Mouse (Mus musculus) gastrocnemius, postnatal 14 days (tissue): ENCODE data around the gene Tmem81. TPM values are rescaled to one million over a fixed set of nuclear protein-coding genes. Genes with fewer than 3 reads are reported as not detected.

Experiments
- DNase-seq: peaks from one replicate; pipeline ENCODE4 v3.0.0; 2021; ENCODE audit warnings: mixed read lengths
- intact Hi-C: fragments of 180-260 bp; cut with DNase I; formaldehyde crosslinking; loops from one replicate; pipeline ENCODE4 v1.15.1; 2025; ENCODE audit warnings: low total_unique reads
- total RNA-seq, 2 experiments: library from RNA; stranded (reverse); gene quantifications; 2 replicates each; pipeline ENCODE4 v1.2.3; 2021

Tmem81 gene
- total RNA-seq, 2 experiments from 2014 or later, result 0.84 to 1.0 TPM

DNA sequence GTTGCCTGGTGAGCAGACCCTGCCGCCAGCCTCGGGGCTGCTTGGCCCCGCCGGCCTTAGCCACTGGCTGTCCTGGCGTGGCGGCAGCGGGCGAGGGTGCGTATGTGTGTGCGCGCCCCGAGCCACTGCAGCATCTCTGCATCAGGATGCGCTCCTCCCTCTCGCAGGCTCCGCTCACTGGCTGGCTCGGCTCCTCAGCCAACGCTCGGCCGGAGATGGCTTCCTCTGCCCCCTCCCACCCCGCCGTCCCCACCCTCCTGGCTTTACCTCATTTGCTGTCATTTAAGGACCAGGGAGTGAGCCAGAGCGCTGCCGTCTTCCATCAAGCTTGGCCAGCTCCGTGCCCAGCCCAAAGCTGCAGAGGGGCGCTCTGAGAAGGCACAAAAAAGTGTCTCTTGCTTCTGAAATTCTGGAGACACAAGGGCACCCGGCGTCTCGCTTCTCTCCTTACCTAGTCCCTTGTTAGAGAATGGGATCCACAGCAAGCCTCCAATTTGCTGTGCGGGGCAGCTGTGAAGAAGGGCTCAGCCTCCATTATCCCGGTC lies 36.8 kb downstream of the Tmem81 start, which contains the start of gene Cntn2:
Cntn2 (minus strand) TSS at position 495 of the 545 bp plus-strand sequence.
- intact Hi-C loops, result no loop called here
- no peak for DNase-seq

DNA sequence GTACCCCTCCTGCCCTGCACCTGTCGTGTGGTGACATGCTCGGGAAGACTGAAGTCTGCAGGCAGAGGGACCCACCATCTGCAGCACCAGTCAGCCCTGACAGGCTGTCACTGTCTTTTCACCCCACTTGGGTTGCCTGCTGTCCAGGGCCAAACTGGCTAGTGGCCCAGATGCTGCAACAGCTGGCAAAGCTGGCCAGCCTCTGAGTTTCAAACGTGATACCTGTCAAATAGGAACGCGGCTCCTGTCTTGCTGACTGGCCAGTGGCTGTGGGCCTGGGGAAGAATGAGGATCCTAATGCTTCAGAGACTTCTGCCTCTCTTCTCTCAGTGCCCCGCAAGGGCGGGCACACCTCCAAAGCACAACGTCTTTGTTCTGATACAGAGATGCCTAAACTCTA lies 37.8 kb downstream of the Tmem81 start:
- DNase-seq, result peak; percentile 59
- intact Hi-C loops, result no loop called here

DNA sequence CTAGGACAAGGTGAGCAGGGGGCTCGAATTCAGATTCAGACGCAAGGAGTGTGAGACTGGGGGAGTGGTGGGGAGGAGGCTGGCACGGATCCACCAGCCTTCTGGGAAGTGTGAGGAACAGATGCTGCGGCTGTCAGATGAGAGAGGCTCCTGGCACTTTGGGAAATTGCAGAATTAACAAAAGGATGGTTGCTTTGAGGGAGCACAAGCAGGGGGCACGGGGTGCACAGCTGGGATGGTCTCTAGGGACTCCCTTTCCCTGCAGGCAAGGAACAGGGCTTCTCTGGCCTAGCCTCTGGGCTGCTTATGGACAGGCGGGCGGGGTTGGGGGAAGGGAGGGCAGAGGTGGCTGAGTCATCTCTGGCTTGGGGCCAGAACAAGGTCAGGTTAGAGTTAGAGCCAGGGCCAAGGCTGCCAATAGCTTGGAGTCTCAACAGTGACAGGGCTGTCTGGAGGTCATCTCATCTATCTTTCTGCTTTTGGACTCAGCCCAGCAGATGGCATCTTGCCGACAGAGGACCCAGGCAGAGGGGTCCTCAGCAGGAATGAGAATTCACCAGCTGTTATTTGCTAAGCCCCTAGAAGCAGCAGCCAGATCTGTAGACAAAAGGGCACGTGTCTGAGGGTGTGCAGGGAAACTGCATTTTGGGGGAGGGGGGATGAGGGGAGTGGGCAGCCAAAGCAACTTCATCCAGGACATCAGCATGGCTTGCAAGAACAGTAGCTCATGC lies 52.0 kb downstream of the Tmem81 start:
- intact Hi-C loops, result no loop called here
- DNase-seq, result peak; percentile 62

Other genes with a start within 250 kb of the Tmem81 start
- under 1 TPM; 0.39 to 0.42 TPM for gene Klhdc8a, start 207.6 kb upstream of the Tmem81 start, total RNA-seq
- 1 to 10 TPM; 1.1 to 1.5 TPM for gene Nuak2, start 190.1 kb upstream of the Tmem81 start, total RNA-seq
- gene Tmcc2, start 114.9 kb upstream of the Tmem81 start, total RNA-seq, result 10 to 100 TPM; 19.4 to 22.9 TPM
- gene Dstyk, start 88.7 kb upstream of the Tmem81 start, total RNA-seq, result 10 to 100 TPM; 12.2 to 13.8 TPM
- 10 to 100 TPM; 17.1 to 17.4 TPM for gene Rbbp5, start 28.9 kb upstream of the Tmem81 start, total RNA-seq
- under 1 TPM; 0.04 to 0.18 TPM for gene Cntn2, start 37.0 kb downstream of the Tmem81 start, total RNA-seq
- gene Nfasc, start 235.6 kb downstream of the Tmem81 start, total RNA-seq, result 1 to 10 TPM in 1 of 2 experiments, under 1 TPM in 1; 0.64 to 2.4 TPM